18 mouse cellular contexts compared by ENCODE assay signal in the genomic region with DNA sequence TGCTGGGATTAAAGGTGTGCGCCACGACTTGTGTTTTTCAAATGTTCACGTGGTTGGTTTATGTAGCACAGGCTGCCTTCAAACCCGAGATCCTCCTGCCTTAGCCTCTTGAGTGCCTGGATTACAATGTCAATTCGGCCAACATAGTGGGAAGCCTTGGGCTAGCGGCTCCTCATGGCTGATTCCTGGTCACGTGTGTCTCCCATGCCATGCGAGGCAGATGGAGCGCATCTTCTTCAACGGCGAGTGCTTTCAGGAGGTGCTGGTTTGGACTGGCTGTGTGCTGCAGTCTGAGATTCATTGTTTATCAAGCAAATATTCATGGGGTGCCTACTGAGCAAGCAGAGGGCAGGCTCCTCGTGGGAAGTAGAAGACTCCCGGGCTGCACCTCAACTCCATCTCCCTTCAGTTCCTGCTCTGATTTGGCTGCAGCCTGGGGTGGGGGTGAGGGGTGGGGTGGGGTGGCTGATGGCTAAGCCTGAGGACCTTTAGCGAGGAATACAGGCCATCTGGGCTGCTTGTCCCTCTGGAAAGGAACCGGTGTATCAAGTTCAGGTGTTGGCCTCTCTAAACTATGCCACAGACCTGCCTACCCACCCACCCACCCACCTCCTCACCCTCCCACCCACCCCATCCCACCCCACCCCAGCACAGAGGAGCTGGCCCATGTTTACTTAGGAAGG. TPM values are rescaled to one million over a fixed set of nuclear protein-coding genes. Genes with fewer than 3 reads are reported as not detected.
A peak's percentile ranks its signal among the peaks of the same experiment; 100 is the strongest.
DNase-seq lines count a peak whose midpoint lies in the region; ATAC-seq and TF ChIP-seq lines count a peak whose summit lies in the region.
"Had no signal": no experiment of that assay in that cellular context is flagged by ENCODE, and none has a peak within 500 bp of the region (broad histone marks: within the 10 kb centered on the region; RNA-seq: fewer than 3 reads in every experiment).

No protein-coding gene starts in this region.

- no peaks in the 10 kb centered on the region for H3K36me3 ChIP-seq in intestine, embryonic 14.5 days (ENCODE audit: control insufficient read depth, insufficient read depth, low read length)
- no peaks in the 10 kb centered on the region for H3K36me3 ChIP-seq in intestine, postnatal 0 days (ENCODE audit: control insufficient read depth, insufficient read depth)
- H3K36me3 ChIP-seq in lung, embryonic 16.5 days (ENCODE audit: control insufficient read depth, insufficient read depth, low read length), result no peaks in the 10 kb centered on the region
- no peaks in the 10 kb centered on the region for H3K36me3 ChIP-seq in lung, postnatal 0 days (ENCODE audit: insufficient read depth, low read length)
- no peaks in the 10 kb centered on the region for H3K36me3 ChIP-seq in midbrain, postnatal 0 days (ENCODE audit: insufficient read depth, low read length)
- H3K36me3 ChIP-seq: midbrain, embryonic 13.5 days; neural tube, embryonic 13.5 days had no signal

- peaks cover 7% of the 10 kb centered on the region for H3K4me1 ChIP-seq in cerebellum, adult 2 months (ENCODE audit: control insufficient read depth, insufficient read depth, low read length)
- H3K4me1 ChIP-seq in intestine, embryonic 14.5 days (replicated peaks; ENCODE audit: control insufficient read depth, insufficient read depth, low read length), result peaks cover 8% of the 10 kb centered on the region; the same call in 1 of the 2 replicates
- no peaks in the 10 kb centered on the region; the same call in 1 of the 2 replicates for H3K4me1 ChIP-seq in intestine, postnatal 0 days (replicated peaks; ENCODE audit: control insufficient read depth, insufficient read depth, low read length)
- peaks cover 22% of the 10 kb centered on the region for H3K4me1 ChIP-seq in lung, embryonic 16.5 days (replicated peaks; ENCODE audit: control insufficient read depth, insufficient read depth, low read length)
- H3K4me1 ChIP-seq in lung, postnatal 0 days (ENCODE audit: insufficient read depth, low read depth, low read length), result no peaks in the 10 kb centered on the region
- H3K4me1 ChIP-seq in midbrain, postnatal 0 days (ENCODE audit: insufficient read depth, low read length), result no peaks in the 10 kb centered on the region
- H3K4me1 ChIP-seq: midbrain, embryonic 13.5 days had no signal

- no peak overlapping the region for H3K4me3 ChIP-seq in cerebellum, adult 2 months (replicated peaks; ENCODE audit: insufficient read depth, low read depth, low read length)
- no peak overlapping the region for H3K4me3 ChIP-seq in intestine, embryonic 14.5 days (ENCODE audit: low read depth, low read length)
- H3K4me3 ChIP-seq in intestine, postnatal 0 days (ENCODE audit: low read depth, low read length), result no peak overlapping the region
- H3K4me3 ChIP-seq in lung, embryonic 16.5 days (ENCODE audit: low read length), result no peak overlapping the region
- H3K4me3 ChIP-seq in lung, postnatal 0 days (ENCODE audit: low read depth, low read length), result no peak overlapping the region
- H3K4me3 ChIP-seq in midbrain, postnatal 0 days (ENCODE audit: low read depth, low read length), result no peak overlapping the region
- H3K4me3 ChIP-seq: layer of hippocampus, adult 2 months; midbrain, embryonic 13.5 days; neural tube, embryonic 13.5 days had no signal

- ATAC-seq in intestine, embryonic 14.5 days (replicated peaks; ENCODE audit: low FRiP score, low TSS enrichment, low read depth), result peak; percentile 36; the same call in 1 of the 2 replicates
- no peak for ATAC-seq in intestine, postnatal 0 days
- ATAC-seq in lung, embryonic 16.5 days (ENCODE audit: low read depth), result peak; percentile 61
- no peak for ATAC-seq in lung, postnatal 0 days
- ATAC-seq in midbrain, postnatal 0 days (ENCODE audit: low FRiP score), result no peak
- ATAC-seq: forebrain, postnatal 0 days; midbrain, embryonic 13.5 days; Patski had no signal

- no peaks in the 10 kb centered on the region for H3K9me3 ChIP-seq in intestine, embryonic 14.5 days (ENCODE audit: control insufficient read depth, low read length)
- H3K9me3 ChIP-seq in intestine, postnatal 0 days (ENCODE audit: control insufficient read depth), result no peaks in the 10 kb centered on the region
- no peaks in the 10 kb centered on the region for H3K9me3 ChIP-seq in lung, embryonic 16.5 days (ENCODE audit: control insufficient read depth, low read length)
- H3K9me3 ChIP-seq in lung, postnatal 0 days (ENCODE audit: low read length), result no peaks in the 10 kb centered on the region
- H3K9me3 ChIP-seq in midbrain, postnatal 0 days (ENCODE audit: low read length), result no peaks in the 10 kb centered on the region
- H3K9me3 ChIP-seq: midbrain, embryonic 13.5 days; neural tube, embryonic 13.5 days had no signal

- H3K4me2 ChIP-seq in intestine, embryonic 14.5 days (ENCODE audit: low read length), result no peak overlapping the region
- no peak overlapping the region for H3K4me2 ChIP-seq in intestine, postnatal 0 days (replicated peaks; ENCODE audit: low read depth)
- no peak overlapping the region for H3K4me2 ChIP-seq in lung, embryonic 16.5 days (ENCODE audit: low read depth, low read length)
- H3K4me2 ChIP-seq in lung, postnatal 0 days (replicated peaks; ENCODE audit: low read depth, low read length), result no peak overlapping the region
- no peak overlapping the region for H3K4me2 ChIP-seq in midbrain, postnatal 0 days (ENCODE audit: low read depth, low read length, poor library complexity, severe bottlenecking)
- H3K4me2 ChIP-seq: midbrain, embryonic 13.5 days; neural tube, embryonic 13.5 days had no signal

- no peak overlapping the region for H3K27ac ChIP-seq in cerebellum, adult 2 months (ENCODE audit: insufficient read depth, low read length)
- H3K27ac ChIP-seq in intestine, embryonic 14.5 days (ENCODE audit: low read depth), result no peak overlapping the region
- H3K27ac ChIP-seq in intestine, postnatal 0 days (ENCODE audit: low read depth, low read length), result no peak overlapping the region
- H3K27ac ChIP-seq in lung, embryonic 16.5 days (ENCODE audit: low read length), result peak overlapping the region; percentile 79
- no peak overlapping the region for H3K27ac ChIP-seq in lung, postnatal 0 days (ENCODE audit: low read length)
- H3K27ac ChIP-seq in midbrain, postnatal 0 days (ENCODE audit: low read depth, low read length), result no peak overlapping the region
- H3K27ac ChIP-seq: kidney, postnatal 0 days; layer of hippocampus, adult 2 months; midbrain, embryonic 13.5 days; neural tube, embryonic 13.5 days had no signal

- TF ChIP-seq POLR2A in cerebellum, adult 2 months (IDR thresholded peaks at IDR 0.05; ENCODE audit: borderline replicate concordance, insufficient read depth, low read length), result no peak

- 30% methylated on average over 15 of the region's 15 CpGs for WGBS in cerebellum, adult 2 months
- 71% methylated on average over 15 of the region's 15 CpGs for WGBS in intestine, embryonic 14.5 days
- WGBS in intestine, postnatal 0 days, result 59% methylated on average over 15 of the region's 15 CpGs
- 58% methylated on average over 15 of the region's 15 CpGs for WGBS in lung, embryonic 16.5 days
- WGBS in lung, postnatal 0 days, result 55% methylated on average over 15 of the region's 15 CpGs
- 78% methylated on average over 15 of the region's 15 CpGs for WGBS in midbrain, postnatal 0 days

- DNase-seq in cerebellum, adult 2 months, result peak; percentile 12 to 14
- DNase-seq in cerebellum, adult 8-10 months, result no peak
- DNase-seq in intestine, embryonic 14.5 days (ENCODE audit: low spot score), result no peak
- DNase-seq in lung, postnatal 0 days (ENCODE audit: low spot score), result no peak
- no peak for DNase-seq in midbrain, postnatal 0 days (ENCODE audit: low spot score)
- DNase-seq in ovary, postnatal 10 days (ENCODE audit: low spot score), result no peak
- DNase-seq: forebrain, postnatal 0 days; gastrocnemius, postnatal 36 days; liver; lung, adult 2 months; thymus, adult 18-20 months had no signal

- no peak for TF ChIP-seq CTCF in cerebellum, adult 2 months (IDR thresholded peaks at IDR 0.05; ENCODE audit: borderline replicate concordance, insufficient read depth, low read depth, low read length)
- no peak for TF ChIP-seq CTCF in intestine, postnatal 0 days (IDR thresholded peaks at IDR 0.05; ENCODE audit: low read depth)
- TF ChIP-seq CTCF in lung, postnatal 0 days (IDR thresholded peaks at IDR 0.05), result no peak
- TF ChIP-seq CTCF in midbrain, postnatal 0 days (IDR thresholded peaks at IDR 0.05), result no peak

- TF ChIP-seq EP300 in lung, postnatal 0 days (IDR thresholded peaks at IDR 0.05), result no peak

- H3K9ac ChIP-seq in intestine, embryonic 14.5 days (ENCODE audit: low read length), result no peak overlapping the region
- H3K9ac ChIP-seq in intestine, postnatal 0 days (ENCODE audit: low read depth, low read length), result no peak overlapping the region
- no peak overlapping the region; the same call in 1 of the 2 replicates for H3K9ac ChIP-seq in lung, embryonic 16.5 days (ENCODE audit: low read length)
- H3K9ac ChIP-seq in lung, postnatal 0 days (replicated peaks; ENCODE audit: low read depth), result no peak overlapping the region
- no peak overlapping the region for H3K9ac ChIP-seq in midbrain, postnatal 0 days (replicated peaks; ENCODE audit: low read length, poor library complexity, severe bottlenecking)
- H3K9ac ChIP-seq: forebrain, postnatal 0 days; midbrain, embryonic 13.5 days; neural tube, embryonic 13.5 days had no signal

- no peaks in the 10 kb centered on the region for H3K27me3 ChIP-seq in cerebellum, adult 2 months (ENCODE audit: control insufficient read depth, insufficient read depth, low read length)
- H3K27me3 ChIP-seq in intestine, embryonic 14.5 days (replicated peaks; ENCODE audit: control insufficient read depth, insufficient read depth, low read length), result no peaks in the 10 kb centered on the region
- H3K27me3 ChIP-seq in intestine, postnatal 0 days (replicated peaks; ENCODE audit: control insufficient read depth, insufficient read depth, low read length), result no peaks in the 10 kb centered on the region
- no peaks in the 10 kb centered on the region for H3K27me3 ChIP-seq in lung, embryonic 16.5 days (ENCODE audit: control insufficient read depth, insufficient read depth, low read depth, low read length)
- H3K27me3 ChIP-seq in lung, postnatal 0 days (replicated peaks; ENCODE audit: insufficient read depth, low read length), result no peaks in the 10 kb centered on the region
- no peaks in the 10 kb centered on the region for H3K27me3 ChIP-seq in midbrain, postnatal 0 days (ENCODE audit: insufficient read depth, low read length)
- H3K27me3 ChIP-seq: neural tube, embryonic 13.5 days; Patski had no signal

RNA-seq across cellular contexts. Expression of a gene that starts 26.2 kb away (rescaled TPM):
- polyA plus RNA-seq in cerebellum, adult 2 months (2012; rRNA removed), result 9.6 and 13.3 TPM in 2 replicates
- 142 and 143 TPM in 2 replicates for polyA plus RNA-seq in intestine, embryonic 14.5 days (2014; fragmentation: Nextera tagmentation; extraction: Ambion mirVana)
- 74.5 and 81.5 TPM in 2 replicates for polyA plus RNA-seq in intestine, postnatal 0 days (2015; fragmentation: Nextera tagmentation; extraction: Ambion mirVana)
- 128 and 139 TPM in 2 replicates for polyA plus RNA-seq in lung, embryonic 16.5 days (2015; fragmentation: Nextera tagmentation; extraction: Ambion mirVana)
- polyA plus RNA-seq in lung, postnatal 0 days (2015; fragmentation: Nextera tagmentation; extraction: Ambion mirVana), result 52.5 and 56.1 TPM in 2 replicates
- total RNA-seq in midbrain, postnatal 0 days (2014; rRNA removed), result 105 and 108 TPM in 2 replicates
- 95.3 and 100 TPM in 2 replicates for polyA plus RNA-seq in midbrain, postnatal 0 days (2015; fragmentation: Nextera tagmentation; extraction: Ambion mirVana)

Comparison
In these comparisons a context has a peak if more than half of its experiments do, and no peak if none do; other contexts are left out.
1. DNase-seq: peak in cerebellum, adult 2 months (2 of 2); none in cerebellum, adult 8-10 months (single experiment), intestine, embryonic 14.5 days (single experiment), lung, postnatal 0 days (single experiment), midbrain, postnatal 0 days (single experiment) and ovary, postnatal 10 days (single experiment).
2. ATAC-seq: peak in intestine, embryonic 14.5 days (single experiment) and lung, embryonic 16.5 days (single experiment); none in intestine, postnatal 0 days (single experiment), lung, postnatal 0 days (single experiment) and midbrain, postnatal 0 days (single experiment).